Mouse (Mus musculus): Measurements from ENCODE around the gene Esrrb. TPM values are rescaled to one million over a fixed set of nuclear protein-coding genes. Genes with fewer than 3 reads are reported as not detected.

The Esrrb gene
- total RNA-seq (2014; rRNA removed) (9.8 and 11.0 TPM in 2 replicates), polyA plus RNA-seq (2015; fragmentation: Nextera tagmentation; extraction: Ambion mirVana) (3.1 TPM in 2 replicates)

GRCm38 (mm10) chr12:86360696-86361631 lies at the start of gene Esrrb:
Gene Esrrb (plus strand): TSS chr12:86361117.
- ATAC-seq = no peak
- H3K4me1 ChIP-seq (ENCODE audit: insufficient read depth, low read length) = peaks cover 5% of the 10 kb centered on the region; the same call in 1 of the 2 replicates
- WGBS = 31% methylated on average over 22 of the region's 22 CpGs

GRCm38 (mm10) chr12:86320629-86321028 lies 40.3 kb upstream of the Esrrb start:
- WGBS = 29% methylated on average over 12 of the region's 12 CpGs
- H3K27me3 ChIP-seq (ENCODE audit: insufficient read depth, low read length) = no peaks in the 10 kb centered on the region
- DNase-seq (ENCODE audit: low spot score) (no peak), ATAC-seq (no peak)
- no peak overlapping the region for H3K9ac ChIP-seq (replicated peaks; ENCODE audit: low read length)
- no peak for TF ChIP-seq CTCF (IDR thresholded peaks at IDR 0.05; ENCODE audit: low read depth)
- H3K4me2 ChIP-seq (ENCODE audit: low read depth, low read length) = no peak overlapping the region
- H3K36me3 ChIP-seq (ENCODE audit: insufficient read depth, low read length) = no peaks in the 10 kb centered on the region
- no peaks in the 10 kb centered on the region for H3K9me3 ChIP-seq (ENCODE audit: low read length)
- no peaks in the 10 kb centered on the region for H3K4me1 ChIP-seq (ENCODE audit: insufficient read depth, low read length)
- no peak overlapping the region for H3K4me3 ChIP-seq (ENCODE audit: low read length)
- H3K27ac ChIP-seq = no peak overlapping the region

More at GRCm38 (mm10) chr12:86360696-86361631, at the start of gene Esrrb:
- Histone ChIP-seq H3K4me3 (ENCODE audit: low read length) (no peak within 1 kb of the TSS), H3K9ac (replicated peaks; ENCODE audit: low read length) (no peak within 1 kb of the TSS), H3K27ac (no peak within 1 kb of the TSS), H3K36me3 (ENCODE audit: insufficient read depth, low read length) (no peaks in the 10 kb centered on the region), H3K9me3 (ENCODE audit: low read length) (no peaks in the 10 kb centered on the region), H3K4me2 (ENCODE audit: low read depth, low read length) (0 out of 2 replicates have a peak within 1 kb of the TSS, but pooled peaks have one; percentile 1), H3K27me3 (ENCODE audit: insufficient read depth, low read length) (no peaks in the 10 kb centered on the region)
- no peak for DNase-seq (ENCODE audit: low spot score)
- no peak for TF ChIP-seq CTCF (IDR thresholded peaks at IDR 0.05; ENCODE audit: low read depth)

- Histone ChIP-seq H3K9ac (replicated peaks; ENCODE audit: low read length) (no peak overlapping the region), H3K4me1 (ENCODE audit: insufficient read depth, low read length) (no peaks in the 10 kb centered on the region), H3K27me3 (ENCODE audit: insufficient read depth, low read length) (no peaks in the 10 kb centered on the region), H3K9me3 (ENCODE audit: low read length) (no peaks in the 10 kb centered on the region), H3K4me2 (ENCODE audit: low read depth, low read length) (no peak overlapping the region), H3K4me3 (ENCODE audit: low read length) (no peak overlapping the region), H3K27ac (no peak overlapping the region), H3K36me3 (ENCODE audit: insufficient read depth, low read length) (no peaks in the 10 kb centered on the region)
- WGBS = 36% methylated on average over 3 of the region's 3 CpGs
- no peak for TF ChIP-seq CTCF (IDR thresholded peaks at IDR 0.05; ENCODE audit: low read depth)
- ATAC-seq (no peak), DNase-seq (ENCODE audit: low spot score) (no peak)
These were observed 36.6 kb upstream of the Esrrb start for GRCm38 (mm10) chr12:86324297-86324696.

- Histone ChIP-seq H3K9ac (replicated peaks; ENCODE audit: low read length) (no peak overlapping the region), H3K36me3 (ENCODE audit: insufficient read depth, low read length) (no peaks in the 10 kb centered on the region), H3K4me1 (ENCODE audit: insufficient read depth, low read length) (0 out of 2 replicates have a peak, but pooled peaks cover 4% of the 10 kb centered on the region), H3K4me3 (ENCODE audit: low read length) (no peak overlapping the region), H3K9me3 (ENCODE audit: low read length) (no peaks in the 10 kb centered on the region), H3K4me2 (ENCODE audit: low read depth, low read length) (no peak overlapping the region), H3K27me3 (ENCODE audit: insufficient read depth, low read length) (no peaks in the 10 kb centered on the region), H3K27ac (no peak overlapping the region)
- ATAC-seq (no peak), DNase-seq (ENCODE audit: low spot score) (no peak)
- 59% methylated on average over 4 of the region's 4 CpGs for WGBS
- TF ChIP-seq CTCF (IDR thresholded peaks at IDR 0.05; ENCODE audit: low read depth) = no peak
These were observed 31.1 kb upstream of the Esrrb start for GRCm38 (mm10) chr12:86329813-86330212.

GRCm38 (mm10) chr12:86330684-86331083 lies 30.2 kb upstream of the Esrrb start:
- H3K4me3 ChIP-seq (ENCODE audit: low read length) = no peak overlapping the region
- DNase-seq (ENCODE audit: low spot score) (peak; percentile 18), ATAC-seq (peak; percentile 32)
- H3K9me3 ChIP-seq (ENCODE audit: low read length) = no peaks in the 10 kb centered on the region
- 43% methylated on average over 9 of the region's 9 CpGs for WGBS
- H3K4me1 ChIP-seq (ENCODE audit: insufficient read depth, low read length) = 0 out of 2 replicates have a peak, but pooled peaks cover 4% of the 10 kb centered on the region
- H3K27ac ChIP-seq = no peak overlapping the region
- H3K36me3 ChIP-seq (ENCODE audit: insufficient read depth, low read length) = no peaks in the 10 kb centered on the region
- H3K4me2 ChIP-seq (ENCODE audit: low read depth, low read length) = 0 out of 2 replicates have a peak overlapping the region, but pooled peaks have one; percentile 21
- no peak for TF ChIP-seq CTCF (IDR thresholded peaks at IDR 0.05; ENCODE audit: low read depth)
- no peaks in the 10 kb centered on the region for H3K27me3 ChIP-seq (ENCODE audit: insufficient read depth, low read length)
- no peak overlapping the region for H3K9ac ChIP-seq (replicated peaks; ENCODE audit: low read length)

GRCm38 (mm10) chr12:86331248-86331647 lies 29.7 kb upstream of the Esrrb start:
- H3K36me3 ChIP-seq (ENCODE audit: insufficient read depth, low read length) = no peaks in the 10 kb centered on the region
- H3K4me3 ChIP-seq (ENCODE audit: low read length) = no peak overlapping the region
- H3K27me3 ChIP-seq (ENCODE audit: insufficient read depth, low read length) = no peaks in the 10 kb centered on the region
- DNase-seq (ENCODE audit: low spot score) = peak; percentile 13
- no peak overlapping the region for H3K9ac ChIP-seq (replicated peaks; ENCODE audit: low read length)
- ATAC-seq = no peak
- TF ChIP-seq CTCF (IDR thresholded peaks at IDR 0.05; ENCODE audit: low read depth) = no peak
- H3K4me1 ChIP-seq (ENCODE audit: insufficient read depth, low read length) = 0 out of 2 replicates have a peak, but pooled peaks cover 4% of the 10 kb centered on the region
- no peaks in the 10 kb centered on the region for H3K9me3 ChIP-seq (ENCODE audit: low read length)
- no peak overlapping the region for H3K27ac ChIP-seq
- 42% methylated on average over 10 of the region's 10 CpGs for WGBS
- 0 out of 2 replicates have a peak overlapping the region, but pooled peaks have one; percentile 21 for H3K4me2 ChIP-seq (ENCODE audit: low read depth, low read length)

All from hindbrain, postnatal 0 days (tissue).